Mouse (Mus musculus): Measurements from ENCODE around the gene Tuba4a. TPM values are rescaled to one million over a fixed set of nuclear protein-coding genes. Genes with fewer than 3 reads are reported as not detected.

The Tuba4a gene
- total RNA-seq, 2 experiments from 2014 or later: 486 to 515 TPM

- no peak for DNase-seq (ENCODE audit: low spot score in 2 of 2)
These were observed 7.1 kb downstream of the Tuba4a start for GRCm38 (mm10) chr1:75212542-75212941.

GRCm38 (mm10) chr1:75211141-75211708 lies 8.4 kb downstream of the Tuba4a start:
- no peak for DNase-seq (ENCODE audit: low spot score in 2 of 2)

- DNase-seq (ENCODE audit: low spot score in 2 of 2): peak; percentile 92 to 97
These were observed 9.3 kb downstream of the Tuba4a start, which contains the start of the genes Glb1l and Stk16 for GRCm38 (mm10) chr1:75210136-75211087. Glb1l (minus strand) TSS chr1:75210813. Stk16 (plus strand) TSS chr1:75210838.

- DNase-seq (ENCODE audit: low spot score in 2 of 2): peak in 1 of 2 experiments; percentile 54
These were observed 10.5 kb downstream of the Tuba4a start for GRCm38 (mm10) chr1:75208967-75209678.

- no peak for DNase-seq (ENCODE audit: low spot score in 2 of 2)
These were observed 18.4 kb downstream of the Tuba4a start for GRCm38 (mm10) chr1:75201236-75201635.

GRCm38 (mm10) chr1:75192452-75192851 lies 27.2 kb downstream of the Tuba4a start:
- DNase-seq (ENCODE audit: low spot score in 2 of 2): peak in 1 of 2 experiments; percentile 36

- DNase-seq (ENCODE audit: low spot score in 2 of 2): peak; percentile 81 to 91
These were observed 27.9 kb downstream of the Tuba4a start, which contains the start of the genes Ankzf1 and Atg9a for GRCm38 (mm10) chr1:75191622-75192402. Ankzf1 (plus strand) TSS chr1:75192151. Atg9a (minus strand) TSS chr1:75192196.

- DNase-seq (ENCODE audit: low spot score in 2 of 2): no peak
These were observed 28.4 kb downstream of the Tuba4a start for GRCm38 (mm10) chr1:75191258-75191621.

GRCm38 (mm10) chr1:75190577-75190976 lies 29.1 kb downstream of the Tuba4a start:
- no peak for DNase-seq (ENCODE audit: low spot score in 2 of 2)

GRCm38 (mm10) chr1:75187914-75188483 lies 31.7 kb downstream of the Tuba4a start:
- DNase-seq (ENCODE audit: low spot score in 2 of 2): no peak

- no peak for DNase-seq (ENCODE audit: low spot score in 2 of 2)
These were observed 32.5 kb downstream of the Tuba4a start for GRCm38 (mm10) chr1:75187126-75187525.

- no peak for DNase-seq (ENCODE audit: low spot score in 2 of 2)
These were observed 34.2 kb downstream of the Tuba4a start for GRCm38 (mm10) chr1:75185495-75185894.

- DNase-seq (ENCODE audit: low spot score in 2 of 2): no peak
These were observed 37.5 kb downstream of the Tuba4a start for GRCm38 (mm10) chr1:75182160-75182559.

GRCm38 (mm10) chr1:75181377-75181870 lies 38.2 kb downstream of the Tuba4a start:
- DNase-seq (ENCODE audit: low spot score in 2 of 2): no peak

- DNase-seq (ENCODE audit: low spot score in 2 of 2): no peak
These were observed 38.9 kb downstream of the Tuba4a start for GRCm38 (mm10) chr1:75180741-75181140.

- peak; percentile 76 to 89 for DNase-seq (ENCODE audit: low spot score in 2 of 2)
These were observed 39.5 kb downstream of the Tuba4a start, which contains the start of gene Abcb6 for GRCm38 (mm10) chr1:75180105-75180590. Abcb6 (minus strand) TSS chr1:75180392.

GRCm38 (mm10) chr1:75179334-75180104 lies 40.1 kb downstream of the Tuba4a start:
- peak in 1 of 2 experiments; percentile 52 for DNase-seq (ENCODE audit: low spot score in 2 of 2)

- DNase-seq (ENCODE audit: low spot score in 2 of 2): peak; percentile 88 to 96
These were observed 50.9 kb downstream of the Tuba4a start, which contains the start of gene Zfand2b for GRCm38 (mm10) chr1:75168472-75169464. Zfand2b (plus strand) TSS chr1:75168646.

Data from gastrocnemius, postnatal 4 days (tissue).